Mouse (Mus musculus): Measurements from ENCODE around the gene Gpr146.

- peak; percentile 97 for TF ChIP-seq CTCF (IDR thresholded peaks at IDR 0.05; ENCODE audit: low read depth)
- TF ChIP-seq EP300 (IDR thresholded peaks at IDR 0.05; ENCODE audit: low read depth): no peak
These were observed 20.7 kb downstream of the Gpr146 start for GRCm38 (mm10) chr5:139397959-139398753.

Measured in heart, postnatal 0 days (tissue).